Mouse (Mus musculus) adrenal gland, postnatal 10 days (tissue): Measurements from ENCODE around the gene Aqp1. TPM values are rescaled to one million over a fixed set of nuclear protein-coding genes. Genes with fewer than 3 reads are reported as not detected.

Source experiments
- DNase-seq: peaks from one replicate; pipeline ENCODE4 v3.0.0; 2021; ENCODE audit warnings: mixed read lengths
- total RNA-seq, 2 experiments: library from RNA; stranded (reverse); gene quantifications; 2 replicates each; pipeline ENCODE4 v1.2.3; 2021

Gene Aqp1
- total RNA-seq, 2 experiments from 2014 or later, result 190 to 302 TPM

DNA sequence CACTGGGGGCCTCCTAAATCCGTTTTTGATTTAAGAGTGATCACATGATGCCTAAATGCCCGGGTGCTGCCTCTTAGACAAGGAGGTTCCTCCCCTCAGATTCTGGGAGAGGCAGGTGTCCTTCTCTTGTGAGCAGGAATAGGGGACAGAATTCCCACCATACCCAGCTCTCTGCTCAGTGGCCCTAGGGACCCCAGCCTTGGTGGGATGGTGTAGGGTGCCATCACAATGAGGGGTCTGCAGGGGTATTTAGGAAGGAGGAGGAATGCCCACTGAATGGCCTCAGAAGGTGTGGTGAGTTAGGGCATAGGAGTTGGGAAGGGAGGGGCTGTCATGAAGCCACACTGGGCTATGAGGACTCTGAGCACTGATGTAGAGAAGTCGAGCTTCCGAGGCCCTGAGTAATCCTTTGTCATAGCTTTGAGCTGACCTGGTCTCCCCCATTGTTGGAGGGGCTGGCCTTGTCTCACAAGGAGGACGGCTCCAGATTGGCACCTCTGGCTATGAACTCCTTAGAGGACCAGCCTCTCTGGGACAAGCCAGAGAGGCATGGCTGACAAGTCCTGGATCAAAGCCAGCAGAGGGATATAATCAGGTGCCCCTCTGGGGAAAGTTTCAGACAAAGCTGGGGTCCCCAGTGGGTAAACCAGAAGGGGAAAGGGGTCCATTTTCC lies 4.0 kb upstream of the Aqp1 start:
- DNase-seq, result no peak

DNA sequence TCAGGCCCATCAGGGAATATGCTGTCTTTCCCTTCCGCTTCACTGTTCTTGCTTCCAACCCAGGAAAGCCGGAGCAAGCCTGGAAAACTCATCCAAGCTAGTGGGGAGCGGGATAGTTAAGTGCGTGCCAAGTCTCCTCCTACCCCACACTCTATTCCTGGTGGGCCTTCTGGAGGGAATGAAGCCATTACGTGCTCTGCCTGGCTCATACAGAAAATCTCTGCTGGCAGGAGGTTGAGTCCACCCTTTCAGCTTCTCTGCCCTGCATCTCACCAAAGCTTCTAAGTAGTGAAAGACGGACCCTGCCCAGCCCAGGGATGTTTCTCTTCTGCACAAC lies 3.5 kb upstream of the Aqp1 start:
- no peak for DNase-seq

DNA sequence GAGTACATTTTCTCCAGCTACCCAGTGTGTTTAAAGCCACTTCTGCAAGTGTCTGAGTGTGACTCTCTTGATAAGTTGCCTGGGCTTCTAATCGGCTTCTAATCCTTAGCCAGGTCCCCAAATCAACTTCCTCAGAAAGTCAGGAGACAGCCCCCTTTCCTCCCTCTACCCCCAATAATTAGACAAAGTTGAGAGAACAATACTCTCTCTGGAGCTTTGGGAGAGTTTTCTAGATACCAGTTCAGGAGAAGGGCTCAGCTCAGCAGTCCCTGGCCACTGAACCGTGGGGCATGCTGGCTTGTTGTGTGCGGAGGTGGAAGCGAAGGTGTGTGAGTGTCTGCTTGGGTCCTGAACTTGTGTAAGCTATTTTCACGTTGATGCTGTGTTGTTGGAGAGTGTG lies 1.0 kb downstream of the Aqp1 start:
- no peak for DNase-seq

DNA sequence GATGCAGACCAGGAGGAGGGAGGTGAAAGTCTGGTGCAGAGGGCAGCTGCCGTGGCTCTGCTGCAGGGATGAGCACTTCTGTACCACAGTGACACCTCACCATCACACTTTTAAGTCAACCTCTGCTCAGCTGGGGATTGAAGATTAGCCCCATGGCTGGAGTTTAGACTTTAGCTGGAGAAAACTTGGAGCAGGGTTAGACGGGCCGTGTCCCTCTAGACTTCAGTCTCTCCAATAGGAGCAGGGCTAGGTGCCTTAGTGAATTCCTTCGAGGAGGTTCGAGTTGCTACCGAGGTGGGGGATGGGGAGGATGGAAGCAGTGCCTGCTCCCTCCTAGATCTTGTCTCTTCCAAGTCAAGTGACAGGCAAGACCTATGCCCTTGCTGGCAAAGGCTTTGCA lies 1.8 kb downstream of the Aqp1 start:
- no peak for DNase-seq

DNA sequence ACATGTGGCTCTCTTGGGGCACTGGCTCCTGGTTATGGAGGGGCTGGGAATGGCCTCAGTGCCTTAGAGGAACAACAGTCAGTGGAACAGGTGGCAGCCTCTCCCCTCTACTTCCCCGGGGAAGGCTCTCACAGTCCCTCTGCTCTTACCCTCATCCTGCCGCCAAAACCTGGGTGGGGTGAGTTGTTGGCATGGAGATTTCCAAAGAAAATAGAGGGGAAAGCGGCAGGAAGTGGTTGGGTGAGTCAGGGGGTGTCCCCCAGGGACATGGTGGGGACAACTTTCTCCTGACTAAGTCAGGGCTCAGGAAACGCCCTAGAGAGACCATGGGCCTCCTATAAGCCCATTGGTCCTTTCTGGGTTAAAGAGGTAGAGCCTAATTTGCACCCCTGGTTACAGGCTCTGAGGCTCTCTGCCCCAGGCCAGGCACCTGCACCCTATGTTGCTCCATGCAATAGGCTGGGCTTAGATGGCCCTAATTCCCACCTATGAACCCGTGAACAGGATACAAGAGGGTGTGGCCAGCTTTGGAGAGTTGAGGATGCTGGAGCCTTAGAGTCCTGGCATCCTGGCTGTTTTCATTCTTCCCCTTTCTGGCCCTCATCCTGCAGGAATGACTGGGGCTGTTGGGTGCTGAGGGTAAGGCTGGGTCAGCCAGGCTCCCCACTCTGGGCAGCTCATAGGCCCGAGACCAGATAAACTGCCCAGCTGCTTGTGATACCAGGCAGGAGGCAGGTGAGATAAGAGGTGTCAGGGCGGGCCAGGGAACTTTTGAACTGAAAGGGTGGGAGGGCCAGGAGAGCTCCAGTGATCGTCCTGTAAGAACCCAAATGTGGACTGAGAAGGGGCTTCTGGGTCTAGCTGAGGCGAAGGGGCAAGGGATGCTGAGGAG lies 2.9 kb downstream of the Aqp1 start:
- DNase-seq, result no peak

DNA sequence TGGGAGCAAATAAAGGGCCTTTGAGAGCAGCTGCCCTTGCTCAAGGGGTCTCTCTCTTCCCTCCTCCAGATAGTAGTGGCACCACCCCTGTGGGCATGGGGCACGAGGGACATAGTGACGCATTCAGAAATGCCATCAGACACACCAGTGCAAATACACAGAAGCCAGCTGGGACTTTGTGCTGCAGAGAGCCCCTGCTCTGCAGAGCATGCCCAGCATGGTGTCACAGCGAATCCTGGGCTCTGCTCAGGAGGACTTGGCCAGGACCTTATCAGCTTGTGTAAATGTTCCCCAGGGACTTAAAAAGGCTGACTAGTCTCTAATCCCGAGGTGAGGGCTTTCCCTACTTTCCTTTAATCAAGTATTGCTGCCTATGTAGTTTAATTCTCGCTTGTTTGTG lies 5.5 kb downstream of the Aqp1 start:
- DNase-seq, result no peak

DNA sequence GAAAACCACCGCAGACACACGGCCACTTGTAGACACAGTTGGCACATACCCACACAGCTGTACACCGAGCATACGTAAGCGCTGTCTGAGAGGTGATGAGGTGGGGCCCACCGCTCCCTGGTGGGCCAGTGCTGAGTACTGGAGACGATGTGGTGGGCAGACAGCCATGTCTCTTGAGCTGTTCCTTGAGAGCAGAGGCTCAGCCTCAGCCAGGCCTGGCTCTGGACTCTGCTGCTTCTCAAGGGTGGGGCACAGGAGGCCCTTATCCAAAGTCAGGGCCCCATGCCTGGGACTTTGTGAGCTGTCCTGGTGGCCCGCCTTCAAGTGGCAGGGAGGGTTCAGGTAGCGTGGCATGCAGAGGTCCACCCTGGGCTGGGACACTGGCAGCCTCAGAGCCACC lies 6.1 kb downstream of the Aqp1 start:
- DNase-seq, result no peak

DNA sequence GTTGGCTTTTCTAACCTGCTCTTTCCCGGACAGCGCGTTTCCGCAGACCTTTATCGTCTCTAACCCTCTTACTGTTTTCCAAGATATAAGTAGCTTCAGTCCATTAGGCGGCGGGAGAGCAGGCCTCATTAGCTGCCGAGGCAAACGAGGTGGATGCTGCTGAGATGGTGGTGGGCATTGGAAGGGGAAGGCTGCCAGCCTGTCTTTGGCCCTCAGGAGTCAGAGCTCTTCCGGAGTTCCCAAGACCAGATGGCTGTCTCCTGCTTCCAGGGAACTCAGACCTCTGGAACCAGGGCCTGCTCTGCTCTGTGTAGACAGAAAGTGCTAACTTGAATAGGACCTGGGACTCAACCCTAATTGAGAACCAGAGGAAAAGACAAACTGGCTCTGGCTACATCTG lies 7.2 kb downstream of the Aqp1 start:
- no peak for DNase-seq

DNA sequence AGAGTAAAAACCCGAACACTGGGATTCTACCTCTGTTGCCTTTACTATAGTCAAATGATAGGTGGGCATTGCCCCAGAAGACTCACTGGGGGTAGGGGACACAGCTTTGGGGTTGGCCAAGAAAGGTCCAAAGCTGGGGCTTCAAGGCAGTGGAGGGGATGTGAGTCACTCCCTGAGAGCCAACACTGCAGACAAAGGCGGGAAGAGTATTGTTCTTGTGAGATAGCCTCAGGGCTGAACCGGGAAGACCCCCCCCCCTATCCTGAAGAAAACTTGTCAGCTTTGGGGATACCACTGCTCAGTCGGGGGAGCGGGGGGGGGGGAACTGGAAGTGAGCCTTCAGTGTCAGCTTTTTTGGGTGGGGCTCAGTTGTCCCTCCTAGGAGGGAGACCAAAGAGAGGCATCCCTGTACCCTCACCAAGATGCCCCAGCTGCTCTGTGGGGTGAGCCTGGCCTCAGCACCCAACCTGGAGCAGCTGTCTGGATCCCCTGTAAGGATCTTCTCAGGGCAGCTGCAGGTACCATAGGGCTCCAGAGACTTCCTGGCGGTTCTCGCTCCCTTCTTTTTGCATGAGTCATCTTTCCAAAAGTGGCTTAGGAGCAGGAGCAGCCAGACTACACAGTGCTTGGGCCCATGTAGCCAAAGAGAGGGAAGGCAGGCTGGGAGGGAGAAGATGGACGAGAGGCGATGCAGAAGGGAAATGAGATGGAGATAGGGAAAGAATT lies 8.2 kb downstream of the Aqp1 start:
- DNase-seq, result no peak

DNA sequence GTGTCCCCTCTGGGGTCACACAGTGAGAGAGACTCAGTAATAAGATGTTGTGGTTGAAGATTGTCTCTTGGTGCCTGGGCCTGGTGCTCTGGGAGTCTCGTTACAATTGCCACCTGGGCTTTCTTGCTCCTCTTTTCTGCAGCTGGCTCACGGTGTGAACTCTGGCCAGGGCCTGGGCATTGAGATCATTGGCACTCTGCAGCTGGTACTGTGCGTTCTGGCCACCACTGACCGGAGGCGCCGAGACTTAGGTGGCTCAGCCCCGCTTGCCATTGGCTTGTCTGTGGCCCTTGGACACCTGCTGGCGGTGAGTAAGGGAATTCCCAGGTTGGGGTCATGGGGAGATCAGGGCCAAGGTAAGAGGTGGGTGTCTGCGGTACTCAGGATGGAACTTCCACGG lies 9.0 kb downstream of the Aqp1 start:
- no peak for DNase-seq

DNA sequence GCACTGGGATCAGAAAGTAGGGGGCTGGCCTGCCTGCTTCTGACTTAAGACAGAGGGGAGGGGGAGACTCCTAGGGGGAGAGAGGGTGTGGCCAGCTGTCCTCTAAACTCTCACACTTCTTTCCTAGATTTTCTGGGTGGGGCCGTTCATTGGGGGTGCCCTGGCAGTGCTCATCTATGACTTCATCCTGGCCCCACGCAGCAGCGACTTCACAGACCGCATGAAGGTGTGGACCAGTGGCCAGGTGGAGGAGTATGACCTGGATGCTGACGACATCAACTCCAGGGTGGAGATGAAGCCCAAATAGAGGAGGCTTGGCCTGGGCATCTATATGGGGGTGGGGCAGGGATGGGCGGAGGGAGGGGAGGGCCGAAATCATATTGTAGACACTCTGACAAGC lies 10.3 kb downstream of the Aqp1 start:
- no peak for DNase-seq

DNA sequence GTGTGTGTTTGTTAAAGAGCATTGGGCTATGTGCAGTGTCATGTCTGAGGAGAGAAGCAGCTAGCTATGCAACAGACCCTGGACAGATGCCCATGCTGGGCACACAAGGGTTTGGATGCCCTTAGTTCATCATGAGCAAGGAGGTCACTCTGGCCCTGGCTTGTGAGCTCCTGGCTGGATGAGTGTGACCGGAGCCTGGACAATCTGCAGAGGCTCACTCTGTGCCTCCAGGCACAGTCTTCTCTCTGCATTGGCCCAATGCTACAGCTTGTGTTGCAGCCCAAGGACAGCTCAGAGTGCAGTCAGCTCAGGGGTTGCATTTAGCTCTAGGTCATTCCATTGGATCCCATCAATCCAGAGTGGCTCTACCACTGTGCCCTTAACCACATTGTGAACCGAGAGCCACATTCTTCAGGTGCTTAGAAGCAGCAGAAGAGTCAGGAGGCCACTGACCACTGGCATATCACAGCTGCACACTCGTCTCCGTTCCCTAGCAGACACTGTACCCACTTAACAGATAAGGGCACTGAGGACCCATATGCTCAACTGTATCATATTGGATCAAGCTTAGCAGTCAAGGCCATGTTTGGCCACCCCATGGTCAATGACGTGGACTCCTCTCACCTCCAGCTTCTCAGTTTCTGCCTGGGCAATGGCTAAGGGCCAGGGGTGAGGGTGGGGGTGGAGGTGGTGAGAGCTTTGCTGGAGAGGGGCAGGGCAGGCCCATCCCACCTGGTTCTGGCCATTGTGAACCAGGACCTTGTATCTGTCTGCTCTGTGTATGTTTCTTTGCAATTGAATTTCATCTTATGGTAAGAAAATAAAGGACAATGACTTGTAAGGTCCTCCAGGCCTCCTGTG lies 11.7 kb downstream of the Aqp1 start:
- no peak for DNase-seq

DNA sequence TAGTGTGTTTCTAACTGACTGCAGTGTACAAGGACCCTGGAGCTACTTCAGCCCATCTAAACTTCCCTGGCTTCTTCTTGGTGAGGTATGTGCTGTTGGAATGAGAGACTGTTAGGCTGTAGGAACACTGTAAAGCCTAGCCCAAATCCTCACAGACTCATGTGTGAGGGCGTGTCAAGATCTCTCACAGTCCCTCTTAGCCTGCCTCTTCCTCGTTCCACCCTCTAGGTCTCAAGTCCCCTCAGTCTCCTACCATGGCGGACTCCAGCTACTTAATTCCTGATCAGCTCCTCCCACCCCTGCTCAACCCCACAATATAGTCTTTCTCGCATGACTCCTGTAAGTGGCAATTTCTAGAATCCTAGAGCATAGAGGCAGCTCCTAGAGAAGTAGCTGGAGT lies 13.0 kb downstream of the Aqp1 start:
- DNase-seq, result no peak

DNA sequence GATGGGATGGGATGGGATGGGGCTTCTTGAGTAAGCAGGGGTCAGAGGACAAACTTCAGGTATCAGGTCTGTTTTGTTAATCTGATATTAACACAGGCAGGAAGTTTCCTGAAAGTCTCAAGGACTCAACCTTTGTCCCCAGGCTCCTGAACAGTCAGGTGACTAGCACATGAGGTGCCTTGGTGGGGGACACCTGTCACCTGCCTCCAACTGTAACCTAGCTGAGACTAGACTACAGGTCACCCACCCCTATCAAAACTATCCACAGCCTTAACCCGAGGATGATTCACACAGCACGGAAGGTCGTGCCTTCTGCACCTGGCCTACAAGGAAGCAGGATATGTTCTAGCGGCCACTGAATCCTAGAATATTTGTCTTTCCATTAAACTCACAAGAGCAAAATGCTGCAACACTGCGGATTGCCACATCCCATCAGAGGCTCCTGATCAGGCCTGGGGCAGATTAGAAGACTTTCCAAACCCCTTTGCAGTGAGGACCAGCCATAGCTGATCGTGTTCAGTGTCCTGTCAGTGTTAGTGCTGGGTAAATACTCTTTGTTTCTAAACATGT lies 14.2 kb downstream of the Aqp1 start:
- DNase-seq, result no peak

DNA sequence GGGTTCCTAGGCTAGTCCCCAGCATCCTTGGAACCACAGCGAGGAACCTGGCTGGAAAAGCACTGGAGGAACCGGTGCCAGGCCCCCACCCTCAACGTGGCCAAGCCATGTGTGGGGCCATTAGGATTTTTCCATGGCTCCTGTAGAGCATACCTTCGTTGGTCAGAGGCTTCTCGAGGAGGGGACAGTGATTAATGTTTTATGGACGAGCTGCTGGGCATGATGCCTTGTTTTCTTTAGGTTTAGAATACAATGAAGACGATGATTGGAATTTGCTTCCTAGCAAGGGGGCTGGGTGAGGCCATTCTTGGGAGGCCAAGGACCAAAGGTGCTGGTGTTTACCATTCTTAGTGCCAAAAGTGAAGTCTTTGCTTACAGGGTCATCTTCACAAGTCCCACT lies 15.5 kb downstream of the Aqp1 start:
- no peak for DNase-seq

DNA sequence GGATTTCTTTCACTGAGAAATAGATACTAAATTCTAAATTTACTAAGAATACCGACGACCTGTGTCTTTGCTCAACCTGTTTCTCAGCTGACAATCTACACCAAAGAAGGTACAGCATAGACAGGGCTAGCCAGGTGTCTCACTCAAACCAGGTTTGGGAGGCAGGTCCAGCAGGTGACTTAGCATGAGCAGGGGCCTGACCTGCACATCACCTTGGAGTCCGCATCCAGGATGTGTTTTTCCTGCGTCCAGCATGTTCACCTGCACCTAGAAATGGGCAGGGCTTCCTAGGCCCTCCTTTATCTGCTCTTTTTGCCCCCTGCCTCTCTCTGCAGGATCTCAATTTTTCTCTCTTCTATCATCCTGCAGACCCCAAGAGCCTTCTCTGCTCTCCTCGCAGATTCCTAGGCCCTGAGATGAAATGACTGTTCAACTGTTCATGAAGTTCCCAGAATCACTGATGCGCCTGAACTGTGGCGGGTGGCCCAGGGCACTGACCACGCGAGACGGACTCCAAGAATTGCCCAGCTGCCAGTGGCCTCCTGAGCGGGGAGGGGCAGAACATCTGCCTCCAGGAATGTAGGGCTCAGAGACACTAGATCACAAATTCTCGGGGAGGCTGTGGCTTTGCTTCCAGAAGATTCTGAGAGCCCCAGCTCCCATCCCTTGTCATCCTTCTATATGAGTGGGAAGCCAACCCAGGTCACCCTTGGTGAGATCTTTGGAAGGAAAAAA lies 17.6 kb downstream of the Aqp1 start:
- DNase-seq, result no peak

DNA sequence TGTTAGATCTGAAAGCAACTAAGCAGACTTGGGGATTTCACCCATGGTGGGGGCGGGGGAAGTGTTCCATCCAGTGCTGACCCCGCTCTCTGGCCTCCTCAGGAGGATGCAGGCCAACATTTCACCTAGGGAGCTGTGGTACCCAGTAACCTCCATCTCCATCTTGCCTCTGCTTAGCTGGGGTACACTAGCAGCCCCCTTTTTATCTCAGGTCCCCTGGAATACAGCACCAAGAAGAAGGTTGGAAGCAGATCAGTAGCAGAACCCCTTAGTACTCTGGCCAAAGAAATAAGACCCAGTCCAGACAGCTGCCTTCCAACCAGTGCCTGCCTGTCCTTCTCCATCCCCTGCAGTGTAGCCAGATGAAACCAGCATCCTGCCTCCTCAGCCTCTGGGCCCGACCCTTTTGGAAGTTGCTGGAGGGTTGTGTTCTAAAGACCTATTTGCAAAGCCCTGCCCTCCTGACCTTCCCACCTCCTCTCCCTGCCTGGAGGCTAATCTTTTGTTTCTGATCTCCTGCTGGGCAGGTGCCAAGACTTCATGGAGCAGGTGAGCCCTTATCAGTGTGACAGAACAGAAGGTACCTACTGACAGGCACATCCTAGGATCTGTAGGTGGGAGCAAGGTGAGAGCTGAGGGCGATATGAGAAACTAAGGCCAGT lies 18.4 kb downstream of the Aqp1 start:
- no peak for DNase-seq

DNA sequence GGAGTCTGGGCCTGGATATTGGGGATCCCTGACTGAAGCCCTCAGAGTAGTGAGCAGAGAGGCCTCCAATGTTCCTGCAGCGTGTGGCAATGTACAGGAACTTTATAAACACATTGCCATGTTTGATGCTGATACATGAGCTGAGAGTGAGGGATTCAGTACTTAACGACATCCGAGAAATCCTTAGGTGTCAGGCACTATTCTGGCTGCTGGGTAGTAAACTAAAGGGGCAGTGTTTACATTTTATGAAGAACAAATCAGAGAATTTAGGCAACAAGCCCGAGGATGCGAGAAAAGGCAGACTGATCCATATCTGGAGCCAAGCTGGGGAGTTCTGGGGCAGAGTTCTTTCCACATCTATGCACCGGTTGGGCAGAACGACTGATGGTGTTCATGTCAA lies 19.3 kb downstream of the Aqp1 start:
- no peak for DNase-seq

DNA sequence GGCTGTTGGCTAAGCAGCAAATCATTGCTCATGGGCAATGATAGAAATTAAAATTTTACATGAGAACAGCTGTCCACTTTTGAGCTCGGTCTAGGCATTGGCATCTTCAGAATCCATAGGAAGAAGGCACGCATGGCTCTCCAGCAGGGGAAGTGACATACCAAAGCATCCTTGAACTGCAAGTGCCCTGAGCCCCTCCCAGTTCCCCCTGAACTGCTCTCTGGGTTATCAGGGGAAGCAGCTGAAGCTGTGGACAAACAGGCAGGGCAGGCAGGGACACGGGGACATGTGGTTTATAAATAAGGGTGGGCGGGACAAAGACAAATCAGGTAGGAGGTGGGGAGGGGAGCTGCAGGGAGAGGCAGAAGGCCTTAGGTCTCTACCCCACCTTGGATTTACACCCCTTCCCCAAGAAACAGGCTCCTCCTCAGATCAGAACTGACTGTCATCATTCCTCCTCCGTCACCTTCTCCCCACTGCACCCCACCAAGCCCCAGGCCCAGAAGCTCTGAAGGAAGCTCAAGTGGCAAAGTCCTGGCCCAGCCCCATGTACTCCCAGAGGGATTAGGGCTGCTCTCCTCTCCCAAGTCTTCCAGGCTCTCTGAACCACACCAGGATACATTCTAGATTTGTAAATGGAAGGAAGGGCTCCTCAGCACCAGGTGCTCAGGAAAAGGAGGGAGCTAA lies 19.9 kb downstream of the Aqp1 start:
- no peak for DNase-seq

DNA sequence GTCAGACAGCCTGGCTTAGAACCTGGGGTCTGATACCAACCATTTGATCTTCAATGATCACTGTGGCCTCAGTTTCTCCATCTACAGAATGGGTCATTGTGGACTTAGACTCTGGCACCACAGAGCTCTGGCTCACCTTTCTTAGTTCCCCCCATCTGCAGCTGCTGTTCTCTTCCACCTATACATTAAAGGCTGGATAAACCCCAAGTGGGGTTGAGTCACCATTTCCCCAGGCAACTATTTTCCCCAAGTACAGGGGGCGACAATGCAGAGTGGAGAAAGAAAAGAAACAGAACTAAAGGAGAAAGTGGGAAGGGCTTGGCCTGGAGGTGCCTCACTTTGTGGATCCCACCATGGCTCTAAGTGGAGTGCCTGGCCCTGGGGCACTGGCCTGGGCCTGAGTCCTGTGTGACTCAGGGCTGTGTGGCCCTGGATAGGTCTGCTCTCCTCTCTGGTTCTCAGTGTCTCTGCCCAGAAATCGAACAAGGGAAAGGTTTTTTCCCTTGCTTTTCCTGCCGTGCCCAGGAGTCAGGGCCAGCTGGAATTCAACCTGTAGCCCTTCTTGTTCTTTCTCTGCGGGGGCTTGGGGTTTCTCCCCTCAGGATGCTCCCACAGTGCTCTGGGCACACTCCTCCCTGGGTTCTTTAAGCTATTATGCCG lies 20.9 kb downstream of the Aqp1 start:
- DNase-seq, result no peak
